Mouse (Mus musculus): ENCODE results near the gene Fam149a.

Gene Fam149a

DNA sequence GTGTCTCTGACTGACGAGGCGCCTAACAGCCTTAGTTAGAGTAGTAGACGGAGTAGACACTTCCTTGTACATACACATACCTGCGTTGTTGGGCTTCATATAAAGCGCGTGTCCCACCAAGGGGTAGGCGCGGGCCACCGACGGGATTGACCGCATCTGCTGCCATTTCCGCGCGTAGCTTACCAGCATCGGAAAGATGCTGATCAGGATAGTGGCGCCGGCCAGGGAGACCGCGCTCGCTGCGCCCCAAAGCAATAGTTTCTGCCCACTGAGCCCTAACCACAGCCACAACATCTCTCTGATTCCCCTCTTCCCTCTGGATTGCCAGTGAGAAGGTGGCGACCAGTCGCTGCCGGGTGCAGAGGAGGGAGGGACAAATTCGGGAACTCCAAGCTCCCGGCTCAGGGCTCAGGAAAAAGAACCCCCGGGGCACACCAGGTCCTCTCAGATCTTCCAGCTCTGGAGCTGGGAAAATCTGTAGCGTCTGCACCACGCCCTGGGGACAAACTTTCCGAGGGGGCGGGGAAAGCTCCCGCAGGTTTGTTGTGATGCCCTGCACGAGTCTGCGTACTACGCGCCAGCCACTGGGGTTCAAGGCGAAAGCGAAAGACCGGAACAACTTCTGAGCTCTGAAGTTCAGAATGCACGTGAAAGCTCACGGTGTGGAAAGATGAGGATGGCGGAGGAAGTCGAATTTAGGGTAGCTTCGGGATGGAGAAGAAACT lies 49.2 kb downstream of the Fam149a start, which contains the start of gene Cyp4v3:
TSS of gene Cyp4v3 (minus strand) at position 532 of the 725 bp plus-strand sequence.
- in situ Hi-C loops (cut with MboI, MseI), result loop anchor here (25.0 kb wide), 1 partner anchor 604 kb away; the partner anchor contains the start of gene Ccdc110

DNA sequence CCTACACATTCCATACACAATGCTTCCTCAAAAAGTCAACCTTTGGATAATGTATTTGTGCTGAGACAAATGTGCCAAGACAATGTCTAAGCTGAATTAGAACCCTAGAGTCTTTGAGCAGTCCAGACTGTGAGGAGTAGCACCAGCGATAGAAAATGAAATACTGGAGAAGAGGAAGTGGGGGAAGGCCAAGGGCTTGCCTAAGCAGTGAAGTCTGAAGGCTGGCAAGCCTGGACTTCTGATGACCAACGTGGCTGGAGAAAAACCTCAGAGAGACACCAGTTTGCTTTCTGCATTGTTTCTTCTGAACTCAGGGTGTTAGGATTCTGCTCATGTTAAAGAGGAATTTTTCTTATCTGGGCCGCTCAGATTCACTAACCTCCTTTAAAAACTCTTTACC lies 51.2 kb downstream of the Fam149a start:
- in situ Hi-C loops (cut with MboI, MseI), result loop anchor here (25.0 kb wide), 1 partner anchor 606 kb away; the partner anchor contains the start of gene Ccdc110

DNA sequence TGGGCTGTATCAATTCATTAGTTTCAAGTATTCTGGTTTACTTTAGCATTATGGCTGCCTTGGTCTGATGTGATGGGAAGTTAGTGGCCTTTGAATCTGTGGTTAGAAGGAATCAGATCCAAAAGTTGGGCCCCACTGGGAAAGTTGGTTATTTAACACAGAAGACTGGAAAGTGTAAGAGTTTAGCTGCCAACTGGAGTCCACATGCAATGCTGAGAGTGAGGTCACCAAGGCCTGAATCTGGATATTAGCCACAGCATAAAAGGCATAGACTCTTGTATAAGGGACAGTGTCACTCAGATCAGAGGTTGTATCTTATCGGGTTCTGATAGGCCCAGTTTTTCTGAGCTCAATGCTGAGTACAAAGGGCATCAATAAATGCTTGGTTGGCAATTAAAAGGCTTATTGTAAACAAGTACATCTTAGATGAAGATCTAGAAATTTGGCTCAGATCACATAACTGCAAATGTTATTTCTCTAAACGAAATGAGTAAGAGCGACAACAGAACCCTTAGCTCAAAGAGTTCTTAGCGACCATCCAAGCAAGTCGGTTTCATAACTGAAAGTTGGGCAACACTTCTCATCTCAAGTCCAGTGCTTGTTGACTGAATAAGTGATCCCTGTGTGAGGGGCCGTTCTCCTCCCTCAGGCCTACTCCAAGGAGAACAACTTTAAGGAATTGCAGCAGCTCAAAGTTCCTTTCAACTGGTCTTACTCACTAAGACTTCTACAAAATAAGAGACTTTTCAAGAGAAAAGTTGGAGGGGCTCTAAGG lies 52.7 kb downstream of the Fam149a start:
- in situ Hi-C loops (cut with MboI, MseI), result loop anchor here (25.0 kb wide), 1 partner anchor 608 kb away; the partner anchor contains the start of gene Ccdc110

DNA sequence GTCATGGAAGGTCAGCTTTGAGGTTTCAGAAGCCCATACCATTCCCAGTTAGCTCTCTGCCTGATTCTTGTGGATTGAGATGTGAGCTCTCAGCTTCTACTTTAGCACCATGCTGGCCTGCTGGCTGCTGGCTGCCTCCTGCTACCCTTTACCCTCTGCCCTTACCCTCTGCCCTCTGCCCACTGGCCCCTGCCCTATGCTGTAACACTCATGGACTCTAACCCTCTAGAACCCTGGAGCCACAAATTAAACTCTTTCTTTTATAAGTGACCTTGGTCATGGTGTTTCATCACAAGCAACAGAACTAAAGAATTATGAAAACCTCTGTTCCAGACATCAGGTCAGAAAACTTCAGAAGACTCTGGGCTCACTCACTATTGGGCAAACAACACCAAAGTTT lies 55.0 kb downstream of the Fam149a start:
- in situ Hi-C loops (cut with MboI, MseI), result loop anchor here (25.0 kb wide), 1 partner anchor 610 kb away; the partner anchor contains the start of gene Ccdc110

DNA sequence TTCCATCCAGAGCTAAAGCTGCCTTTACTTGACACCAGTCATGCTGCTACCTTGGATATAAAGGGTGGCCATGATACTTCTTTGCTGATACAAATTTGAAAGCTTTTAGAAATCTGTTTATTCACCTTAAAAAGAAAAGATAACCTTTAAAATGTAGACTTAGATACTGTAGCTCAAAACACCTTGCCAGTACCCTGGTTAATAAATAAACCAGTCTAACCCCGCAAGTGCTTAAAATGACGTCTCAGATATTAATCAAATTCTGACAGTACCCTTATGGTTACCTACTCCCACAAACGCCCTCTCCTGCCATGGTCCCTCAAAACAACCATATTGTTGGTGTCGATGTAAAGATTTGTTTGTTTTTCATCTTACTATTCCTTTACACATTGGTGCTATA lies 57.9 kb downstream of the Fam149a start:
- in situ Hi-C loops (cut with MboI, MseI), result no loop called here

DNA sequence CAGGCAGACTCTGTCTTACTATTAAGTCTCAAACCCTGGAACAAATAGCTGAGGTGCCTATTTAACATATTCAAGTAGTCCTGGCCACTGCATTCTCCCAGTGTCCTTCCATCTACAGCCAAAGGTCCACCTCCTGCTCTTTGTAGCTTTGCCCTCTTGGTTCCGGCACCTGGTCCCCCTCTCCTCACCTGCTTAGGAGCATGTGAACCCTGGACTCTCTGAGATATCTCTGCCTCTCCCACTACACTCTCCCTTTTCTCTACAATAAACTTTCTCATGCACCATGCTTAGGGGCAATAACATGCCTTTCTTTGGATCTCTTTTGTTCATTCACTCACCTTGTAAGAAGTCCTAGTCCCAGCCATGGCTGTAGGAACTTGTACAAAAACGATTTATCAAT lies 60.7 kb downstream of the Fam149a start:
- in situ Hi-C loops (cut with MboI, MseI), result no loop called here

DNA sequence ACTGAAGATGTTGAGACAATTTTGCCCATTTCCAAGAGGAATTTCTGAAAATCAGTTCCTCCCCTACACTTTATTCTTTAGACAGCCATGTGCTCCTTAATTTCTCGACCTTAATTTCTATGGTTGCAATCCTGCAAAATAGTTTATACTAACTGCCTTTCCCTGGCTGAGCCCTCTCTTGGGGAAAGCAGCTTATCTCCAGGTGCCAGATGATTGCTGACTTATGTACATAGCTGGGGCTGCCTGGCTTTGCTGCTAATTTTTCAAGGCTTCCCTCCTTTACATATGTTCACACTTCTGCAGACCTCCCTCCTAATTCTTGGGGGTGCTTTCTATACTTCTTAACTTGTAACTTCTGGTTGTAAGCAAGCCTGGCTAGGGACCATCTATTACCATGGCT lies 61.2 kb downstream of the Fam149a start:
- in situ Hi-C loops (cut with MboI, MseI), result no loop called here

DNA sequence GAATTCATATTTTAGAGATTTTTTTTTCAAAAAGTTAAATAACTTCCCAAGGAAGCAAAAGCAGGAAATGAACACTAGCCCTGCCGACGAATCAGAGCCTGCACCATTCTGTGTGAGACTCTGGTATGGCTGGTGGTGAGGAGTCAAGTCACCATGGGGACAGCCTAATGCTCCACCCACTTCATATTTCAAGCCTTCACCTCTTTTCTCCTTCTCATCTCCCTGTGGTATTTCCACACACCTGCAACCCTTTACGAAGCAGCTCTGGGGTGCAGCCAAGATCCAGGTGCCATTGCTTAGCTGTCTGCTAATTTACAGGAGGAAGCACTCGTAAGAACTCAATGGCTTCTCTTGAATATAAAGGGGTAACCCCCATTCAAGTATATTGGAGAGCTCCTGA lies 71.1 kb downstream of the Fam149a start:
- in situ Hi-C loops (cut with MboI, MseI), result no loop called here

DNA sequence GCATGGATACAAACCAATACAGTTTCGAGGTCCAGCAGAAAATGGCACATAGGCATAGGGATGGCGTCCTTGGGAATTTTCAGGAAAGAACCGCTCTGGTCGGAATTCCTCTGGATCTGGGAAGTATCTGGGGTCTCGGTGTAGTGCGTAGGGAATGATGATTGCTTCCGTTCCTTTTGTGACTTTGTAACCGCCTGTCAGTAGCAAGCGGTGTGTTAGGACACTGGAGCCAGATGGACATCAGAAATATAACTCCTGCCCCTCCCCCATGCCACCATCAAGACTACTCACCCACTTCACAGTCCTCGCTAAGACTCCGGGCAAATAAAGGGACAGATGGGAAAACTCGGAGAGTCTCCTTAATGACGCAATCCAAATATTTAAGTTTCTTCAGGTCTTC lies 73.7 kb downstream of the Fam149a start, which contains the start of gene Gm45753:
TSS of gene Gm45753 (minus strand) at position 101 of the 400 bp plus-strand sequence.
- in situ Hi-C loops (cut with MboI, MseI), result no loop called here

DNA sequence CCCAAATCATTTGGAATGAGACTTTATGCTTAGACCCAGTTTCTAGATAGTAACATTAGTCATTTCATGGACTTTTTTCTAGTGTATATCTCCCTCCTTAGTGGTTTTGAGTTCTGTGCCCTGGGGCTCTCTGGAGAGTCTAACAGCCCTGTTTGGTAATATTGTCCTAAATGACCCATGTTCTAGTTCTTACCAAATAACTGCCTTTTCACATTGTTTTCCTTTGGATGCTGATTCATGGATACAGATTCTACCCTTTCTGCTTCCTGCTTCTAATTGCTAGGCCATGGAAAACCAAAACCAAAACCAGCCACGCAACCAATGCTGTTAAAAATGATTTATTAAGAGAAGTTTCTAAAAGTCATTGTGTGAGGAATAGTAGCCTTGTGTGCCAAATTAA lies 76.6 kb downstream of the Fam149a start:
- in situ Hi-C loops (cut with MboI, MseI), result no loop called here

DNA sequence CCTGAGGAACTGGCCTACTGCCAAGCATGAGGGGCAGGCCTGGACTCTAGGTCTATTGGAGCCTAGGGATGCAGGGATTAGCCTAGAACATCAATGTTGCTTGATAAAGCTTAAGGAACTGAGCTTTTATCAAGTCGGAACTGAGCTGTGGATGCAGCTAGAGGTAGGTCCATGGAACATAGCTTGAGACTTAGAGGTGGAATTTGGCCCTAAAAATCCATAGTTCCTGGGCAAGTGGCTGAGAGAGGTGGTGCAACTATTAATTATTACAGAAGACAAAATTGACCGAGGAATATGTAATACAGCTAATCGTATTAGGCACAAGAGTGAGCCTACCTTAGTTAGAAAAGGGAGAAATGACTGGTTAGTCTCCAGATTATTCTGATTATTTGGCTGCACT lies 77.7 kb downstream of the Fam149a start:
- in situ Hi-C loops (cut with MboI, MseI), result loop anchor here (5.0 kb wide), 1 partner anchor 282 kb away; no protein-coding TSS in a partner anchor

DNA sequence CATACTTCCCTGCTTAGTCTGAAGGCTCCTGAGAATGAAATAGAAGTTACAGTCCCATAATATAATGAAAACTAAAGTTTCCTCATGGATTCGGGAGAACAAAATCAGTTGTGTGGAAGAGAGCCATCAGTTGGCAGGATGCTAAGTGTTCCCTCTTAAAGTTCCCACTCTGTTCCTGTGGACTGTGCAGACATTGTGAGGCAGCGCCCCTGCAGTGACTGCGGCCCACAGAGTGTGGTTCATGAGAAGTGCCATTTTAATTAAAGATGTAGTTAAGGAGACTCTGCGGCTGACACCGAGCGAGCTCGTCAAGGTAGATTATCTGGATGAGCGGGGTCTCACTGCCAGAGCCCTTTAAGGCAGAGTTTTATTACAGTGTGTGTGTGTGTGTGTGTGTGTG lies 79.7 kb downstream of the Fam149a start:
- in situ Hi-C loops (cut with MboI, MseI), result loop anchor here (5.0 kb wide), 1 partner anchor 280 kb away; no protein-coding TSS in a partner anchor

DNA sequence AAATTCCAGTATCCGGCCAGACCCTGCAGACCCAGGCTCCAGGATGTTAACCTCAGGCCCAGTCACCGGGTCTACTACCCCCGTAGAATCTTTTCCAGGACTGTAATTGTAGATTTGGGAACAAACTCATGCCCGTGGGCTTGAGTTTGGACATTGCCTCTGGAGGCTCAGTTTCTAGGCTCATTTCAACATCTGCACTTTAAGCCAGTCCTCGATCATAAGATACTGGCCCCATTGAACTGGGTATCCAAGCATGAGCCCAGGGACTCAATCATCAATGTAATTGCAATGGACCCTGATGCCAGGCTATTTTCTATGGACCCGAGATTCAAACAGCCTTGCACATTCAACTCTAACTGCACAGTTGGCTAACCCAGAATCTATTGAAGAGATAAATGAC lies 86.8 kb downstream of the Fam149a start:
- in situ Hi-C loops (cut with MboI, MseI), result no loop called here

DNA sequence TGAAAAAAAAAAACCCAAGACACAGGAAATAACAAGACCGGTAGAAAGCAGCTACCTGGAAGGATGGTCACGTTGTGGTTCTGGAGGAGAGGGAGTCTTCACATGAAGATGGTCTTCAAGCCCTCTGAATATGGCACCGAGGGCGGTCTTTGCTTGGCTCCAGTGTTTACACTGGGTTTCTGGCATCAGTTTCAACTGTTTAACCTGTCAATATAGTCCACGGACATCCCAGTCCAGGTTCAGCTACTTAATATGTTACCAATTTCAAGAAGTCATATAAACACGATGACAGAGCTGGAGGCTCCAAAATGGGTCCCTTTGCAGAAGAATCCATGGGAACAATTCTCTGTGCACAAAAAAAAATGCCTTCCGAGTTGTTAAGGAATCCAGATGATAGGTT lies 87.4 kb downstream of the Fam149a start, which contains the start of gene Klkb1:
TSS of gene Klkb1 (minus strand) at position 173 of the 400 bp plus-strand sequence.
- in situ Hi-C loops (cut with MboI, MseI), result no loop called here

DNA sequence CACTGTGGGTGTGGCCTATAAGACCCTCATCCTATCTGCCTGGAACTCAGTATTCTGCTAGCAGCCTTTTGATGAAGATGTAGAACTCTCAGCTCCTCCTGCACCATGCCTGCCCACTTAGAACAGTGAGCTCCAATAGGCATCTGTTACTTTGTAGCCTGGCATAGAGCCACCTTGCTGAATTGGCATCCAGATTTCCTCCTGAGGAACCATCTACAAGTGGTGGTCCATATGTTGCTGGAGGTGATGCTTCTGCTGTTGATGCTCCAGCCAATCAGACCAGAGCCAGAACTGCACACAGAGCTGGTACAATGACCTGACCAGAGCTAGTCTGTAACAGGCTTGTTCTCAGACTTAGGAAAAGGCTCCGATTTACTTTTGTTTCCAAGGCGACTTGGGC lies 90.3 kb downstream of the Fam149a start:
- in situ Hi-C loops (cut with MboI, MseI), result no loop called here

Measured in regulatory T cell (primary cell).